Mouse (Mus musculus): ENCODE measurements around the gene Agr3. TPM values are rescaled to one million over a fixed set of nuclear protein-coding genes. Genes with fewer than 3 reads are reported as not detected.

Gene Agr3
- polyA plus RNA-seq, 1 experiment: not detected

DNA sequence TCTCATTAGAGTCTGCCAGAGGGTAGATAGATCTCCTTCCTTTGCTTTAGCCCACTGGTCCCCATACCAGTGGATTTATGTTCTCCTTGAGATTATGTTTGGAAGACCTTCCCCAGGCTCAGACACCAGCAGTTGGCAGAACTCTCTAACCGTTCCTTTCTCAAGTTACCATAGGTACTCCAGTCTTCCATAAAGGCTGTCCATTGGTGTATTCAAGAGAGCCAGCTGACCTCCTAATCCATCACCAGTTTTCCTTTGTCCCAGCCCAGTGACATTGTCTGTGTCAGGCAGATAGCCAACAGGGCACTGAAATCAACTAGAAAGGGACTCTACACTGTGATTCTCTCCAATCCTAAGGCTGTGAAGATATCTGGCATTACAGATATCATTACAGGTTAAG is 9.0 kb upstream of the Agr3 start:
- H3K4me1 ChIP-seq (ENCODE audit: control insufficient read depth, insufficient read depth, low read length): no peaks in the 10 kb centered on the region
- no peak overlapping the region for H3K27ac ChIP-seq (ENCODE audit: insufficient read depth, low read length)
- no peak overlapping the region for H3K4me3 ChIP-seq (ENCODE audit: insufficient read depth, low read length)
- no peak for TF ChIP-seq POLR2A (IDR thresholded peaks at IDR 0.05; ENCODE audit: low read depth, low read length)

DNA sequence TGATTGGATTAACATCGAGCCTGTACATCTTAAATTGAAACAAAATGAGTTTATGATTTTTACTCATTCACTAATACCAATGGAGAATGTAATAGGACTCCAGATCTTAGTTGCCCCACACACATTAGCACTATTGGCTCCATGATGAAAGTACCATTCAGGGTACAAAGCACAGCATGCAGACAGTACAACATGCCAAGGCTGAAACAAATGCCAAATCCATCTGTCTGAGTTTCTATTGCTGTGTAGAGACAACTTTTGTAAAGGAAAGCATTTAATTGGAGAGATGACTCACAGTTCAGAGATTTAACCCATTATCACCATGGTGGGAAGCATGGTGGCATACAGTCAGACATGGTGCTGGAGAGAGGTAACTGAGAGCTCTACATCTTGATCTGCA is 7.4 kb upstream of the Agr3 start:
- H3K4me3 ChIP-seq (ENCODE audit: insufficient read depth, low read length): no peak overlapping the region
- no peak overlapping the region for H3K27ac ChIP-seq (ENCODE audit: insufficient read depth, low read length)
- no peaks in the 10 kb centered on the region for H3K4me1 ChIP-seq (ENCODE audit: control insufficient read depth, insufficient read depth, low read length)
- TF ChIP-seq CTCF (IDR thresholded peaks at IDR 0.05; ENCODE audit: borderline replicate concordance, insufficient read depth, low read length): no peak
- no peak for TF ChIP-seq POLR2A (IDR thresholded peaks at IDR 0.05; ENCODE audit: low read depth, low read length)

DNA sequence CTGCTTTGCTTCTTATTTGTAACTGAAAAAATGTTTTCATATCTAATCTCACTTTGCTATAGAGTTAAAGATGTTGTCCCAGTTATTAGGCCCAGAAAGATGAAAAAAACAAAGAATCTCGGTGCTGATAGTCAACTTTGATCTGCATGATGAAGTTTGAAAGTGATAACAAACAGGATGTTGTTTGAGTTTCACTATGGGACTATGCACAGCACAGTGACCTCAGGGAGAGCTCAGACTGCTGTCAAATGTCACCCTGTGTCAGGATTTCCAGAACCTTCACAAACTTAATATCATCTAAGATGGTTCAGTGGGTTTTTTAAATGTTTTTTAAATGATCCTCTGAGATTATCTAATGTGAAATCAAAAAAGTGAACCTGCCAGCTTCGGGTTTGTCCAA is 2.4 kb downstream of the Agr3 start:
- Histone ChIP-seq H3K4me3 (ENCODE audit: insufficient read depth, low read length) (no peak overlapping the region), H3K4me1 (ENCODE audit: control insufficient read depth, insufficient read depth, low read length) (no peaks in the 10 kb centered on the region), H3K27ac (ENCODE audit: insufficient read depth, low read length) (no peak overlapping the region)
- TF ChIP-seq CTCF (IDR thresholded peaks at IDR 0.05; ENCODE audit: borderline replicate concordance, insufficient read depth, low read length) (no peak), POLR2A (IDR thresholded peaks at IDR 0.05; ENCODE audit: low read depth, low read length) (no peak)

DNA sequence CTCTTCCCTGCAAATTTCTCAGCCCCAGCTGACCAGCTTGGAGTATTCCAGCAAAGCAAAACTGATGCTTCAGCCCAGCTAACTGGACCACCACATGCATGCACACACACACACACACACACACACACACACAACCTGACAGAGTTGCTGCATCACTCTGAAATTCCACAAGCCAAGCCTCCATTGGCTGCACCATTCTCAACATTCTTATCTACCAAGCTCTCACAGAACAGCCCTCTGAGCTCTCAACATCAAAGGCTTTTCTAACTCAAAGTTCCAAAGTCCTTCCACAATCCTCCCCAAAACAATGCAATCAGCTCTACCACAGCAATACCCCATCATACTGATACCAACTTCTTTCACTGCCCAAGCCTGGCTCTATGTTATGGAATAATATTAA is 7.4 kb downstream of the Agr3 start:
- Histone ChIP-seq H3K4me1 (ENCODE audit: control insufficient read depth, insufficient read depth, low read length) (no peaks in the 10 kb centered on the region), H3K4me3 (ENCODE audit: insufficient read depth, low read length) (no peak overlapping the region), H3K27ac (ENCODE audit: insufficient read depth, low read length) (no peak overlapping the region)
- TF ChIP-seq CTCF (IDR thresholded peaks at IDR 0.05; ENCODE audit: borderline replicate concordance, insufficient read depth, low read length) (no peak), POLR2A (IDR thresholded peaks at IDR 0.05; ENCODE audit: low read depth, low read length) (no peak)

DNA sequence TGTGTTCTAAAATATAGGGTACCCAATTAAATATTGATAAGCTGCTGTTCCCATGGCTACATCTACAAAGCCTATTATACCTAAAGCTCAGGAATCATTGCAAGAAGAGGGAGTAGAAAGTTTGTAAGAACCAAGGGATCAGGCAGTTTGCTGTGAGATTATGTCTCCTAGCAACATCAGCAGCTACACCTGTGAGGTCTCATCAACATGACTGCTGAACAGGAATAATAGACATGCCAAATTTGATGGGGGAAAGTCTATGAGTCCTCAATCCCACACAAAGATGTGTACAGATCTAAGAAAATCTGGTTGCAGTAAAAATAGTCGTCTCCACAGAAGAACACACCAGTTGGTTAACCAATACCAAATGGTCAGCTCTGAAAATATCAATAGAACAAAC is 26.3 kb downstream of the Agr3 start:
- no peak for TF ChIP-seq CTCF (IDR thresholded peaks at IDR 0.05; ENCODE audit: borderline replicate concordance, insufficient read depth, low read length)
- TF ChIP-seq POLR2A (IDR thresholded peaks at IDR 0.05; ENCODE audit: low read depth, low read length): no peak
- H3K27ac ChIP-seq (ENCODE audit: insufficient read depth, low read length): no peak overlapping the region
- H3K4me3 ChIP-seq (ENCODE audit: insufficient read depth, low read length): no peak overlapping the region
- H3K4me1 ChIP-seq (ENCODE audit: control insufficient read depth, insufficient read depth, low read length): no peaks in the 10 kb centered on the region

DNA sequence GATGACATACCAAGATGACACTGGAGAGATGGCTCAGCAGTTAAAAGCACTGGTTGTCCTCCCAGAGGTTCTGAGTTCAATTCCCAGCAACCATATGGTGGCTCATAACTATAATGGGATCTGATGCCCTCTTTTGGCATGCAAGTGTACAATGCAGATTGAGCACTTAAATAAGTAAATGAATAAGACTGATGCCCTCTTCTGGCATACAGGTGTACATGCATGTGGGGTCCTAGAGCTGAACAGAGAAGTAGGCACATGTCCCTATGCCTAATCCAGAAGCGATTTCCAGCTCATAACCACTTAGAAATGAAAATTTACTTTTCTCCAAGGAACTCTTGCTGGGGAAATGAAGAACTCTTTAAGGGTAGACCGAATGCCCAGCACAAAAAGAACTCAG is 31.8 kb downstream of the Agr3 start:
- TF ChIP-seq CTCF (IDR thresholded peaks at IDR 0.05; ENCODE audit: borderline replicate concordance, insufficient read depth, low read length) (no peak), POLR2A (IDR thresholded peaks at IDR 0.05; ENCODE audit: low read depth, low read length) (no peak)
- Histone ChIP-seq H3K27ac (ENCODE audit: insufficient read depth, low read length) (no peak overlapping the region), H3K4me3 (ENCODE audit: insufficient read depth, low read length) (no peak overlapping the region), H3K4me1 (ENCODE audit: control insufficient read depth, insufficient read depth, low read length) (no peaks in the 10 kb centered on the region)

DNA sequence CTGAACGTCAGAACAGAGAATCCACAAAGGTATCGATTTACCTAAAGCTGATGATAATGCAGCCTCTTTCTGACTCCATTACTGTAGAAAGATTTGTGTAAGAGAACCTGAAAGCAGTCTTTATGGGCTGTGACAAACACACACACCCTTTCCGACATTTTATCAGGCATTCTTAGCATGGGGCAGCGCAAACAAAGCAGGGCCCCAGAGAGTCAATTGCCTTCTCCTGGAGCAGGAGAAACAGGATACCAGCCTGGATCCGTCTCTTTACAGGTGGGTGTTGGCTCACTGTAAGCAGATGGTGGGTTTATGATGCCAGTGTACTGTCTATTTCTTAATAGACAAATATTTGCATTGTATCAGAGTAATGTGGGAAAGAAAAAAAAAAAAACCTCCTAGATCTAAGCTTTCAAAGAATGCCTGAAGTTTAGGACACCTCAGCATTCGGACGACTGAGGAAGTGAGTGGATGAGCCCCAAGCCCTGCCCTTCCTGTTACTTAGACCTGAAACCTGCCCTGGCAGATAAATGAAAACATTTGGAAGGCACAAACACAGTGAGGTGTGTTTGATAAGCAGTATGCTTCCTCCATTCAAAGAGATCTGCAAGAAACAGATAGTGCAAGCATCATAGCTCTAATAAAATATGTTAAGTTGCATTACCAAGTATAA is 40.8 kb downstream of the Agr3 start:
- Histone ChIP-seq H3K4me1 (ENCODE audit: control insufficient read depth, insufficient read depth, low read length) (no peaks in the 10 kb centered on the region), H3K27ac (ENCODE audit: insufficient read depth, low read length) (no peak overlapping the region), H3K4me3 (ENCODE audit: insufficient read depth, low read length) (no peak overlapping the region)
- TF ChIP-seq CTCF (IDR thresholded peaks at IDR 0.05; ENCODE audit: borderline replicate concordance, insufficient read depth, low read length): no peak
- no peak for TF ChIP-seq POLR2A (IDR thresholded peaks at IDR 0.05; ENCODE audit: low read depth, low read length)

DNA sequence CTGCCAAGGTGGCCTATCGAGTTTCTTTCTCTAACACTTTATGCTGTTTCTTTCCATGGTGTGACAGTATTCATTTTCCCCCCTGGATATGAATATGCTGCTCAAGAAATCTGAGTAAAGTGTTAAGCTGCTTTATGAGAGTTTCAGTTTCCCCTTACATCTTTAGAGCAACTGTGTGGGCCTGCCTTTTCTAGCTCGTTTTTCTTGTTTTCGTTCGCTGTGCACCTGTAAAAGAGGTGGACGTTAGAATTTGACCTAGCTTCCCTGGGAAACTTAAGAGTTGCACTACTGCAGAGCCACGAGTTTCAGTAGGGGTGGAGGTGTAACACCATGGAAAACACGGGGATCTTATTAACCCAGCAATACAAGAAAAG is 41.3 kb downstream of the Agr3 start:
- Histone ChIP-seq H3K27ac (ENCODE audit: insufficient read depth, low read length) (no peak overlapping the region), H3K4me3 (ENCODE audit: insufficient read depth, low read length) (no peak overlapping the region), H3K4me1 (ENCODE audit: control insufficient read depth, insufficient read depth, low read length) (no peaks in the 10 kb centered on the region)
- TF ChIP-seq CTCF (IDR thresholded peaks at IDR 0.05; ENCODE audit: borderline replicate concordance, insufficient read depth, low read length): no peak

DNA sequence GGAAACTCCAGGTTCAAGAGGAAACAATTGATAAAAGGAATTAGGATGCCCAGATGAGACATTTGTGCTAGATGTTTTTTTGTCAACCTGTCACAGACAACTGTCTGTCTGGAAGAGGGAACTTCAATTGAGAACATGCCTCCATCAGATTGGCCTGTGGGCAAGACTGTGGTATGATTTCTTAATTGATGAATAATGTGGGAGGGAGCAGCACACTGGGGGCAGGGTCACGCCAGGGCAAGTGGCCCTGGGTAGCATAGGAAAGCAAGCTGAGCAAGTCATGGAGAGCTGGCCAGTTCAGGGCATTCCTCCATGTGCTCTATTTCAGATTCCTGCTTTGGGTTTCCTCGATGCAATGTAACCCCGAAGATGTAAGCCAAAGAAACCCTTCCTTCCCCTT is 50.5 kb downstream of the Agr3 start:
- no peak for TF ChIP-seq CTCF (IDR thresholded peaks at IDR 0.05; ENCODE audit: borderline replicate concordance, insufficient read depth, low read length)
- no peak for TF ChIP-seq POLR2A (IDR thresholded peaks at IDR 0.05; ENCODE audit: low read depth, low read length)
- Histone ChIP-seq H3K4me3 (ENCODE audit: insufficient read depth, low read length) (no peak overlapping the region), H3K27ac (ENCODE audit: insufficient read depth, low read length) (no peak overlapping the region), H3K4me1 (ENCODE audit: control insufficient read depth, insufficient read depth, low read length) (no peaks in the 10 kb centered on the region)

DNA sequence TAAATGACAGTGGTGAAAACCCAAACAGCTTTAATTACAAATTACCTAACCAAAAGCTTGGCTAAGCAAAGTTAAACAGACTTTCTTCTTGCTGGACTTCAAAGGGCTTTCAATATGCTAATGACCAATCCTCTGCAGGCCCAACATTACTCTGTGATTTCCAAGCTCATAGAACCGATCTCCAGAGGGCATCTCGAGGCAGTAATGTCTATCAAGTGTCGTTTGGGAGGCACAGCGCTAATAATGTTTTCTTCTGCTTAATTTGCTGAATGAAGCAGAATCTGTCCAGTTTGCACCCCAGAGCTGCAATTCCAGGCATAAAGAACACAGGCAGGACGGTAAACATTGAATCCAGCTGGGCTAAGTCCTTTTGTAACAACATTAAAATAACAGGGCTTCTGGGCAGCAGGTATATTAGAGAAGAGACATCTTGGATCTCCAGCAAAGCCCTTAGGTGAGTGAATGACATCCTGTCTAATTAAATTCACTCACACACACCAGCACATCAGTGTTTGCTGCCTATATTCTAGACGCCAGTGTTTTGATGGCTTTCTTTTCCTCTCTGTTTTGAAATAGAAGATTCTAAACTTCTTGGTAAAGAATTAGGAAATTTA is 52.3 kb downstream of the Agr3 start:
- Histone ChIP-seq H3K27ac (ENCODE audit: insufficient read depth, low read length) (no peak overlapping the region), H3K4me3 (ENCODE audit: insufficient read depth, low read length) (no peak overlapping the region), H3K4me1 (ENCODE audit: control insufficient read depth, insufficient read depth, low read length) (no peaks in the 10 kb centered on the region)
- no peak for TF ChIP-seq POLR2A (IDR thresholded peaks at IDR 0.05; ENCODE audit: low read depth, low read length)
- TF ChIP-seq CTCF (IDR thresholded peaks at IDR 0.05; ENCODE audit: borderline replicate concordance, insufficient read depth, low read length): no peak
